Mouse (Mus musculus): ENCODE data around the gene Ankrd34a.
A peak's percentile ranks its signal among the peaks of the same experiment; 100 is the strongest.

GRCm38 (mm10) chr3:96551203-96551602 is 45.2 kb upstream of the Ankrd34a start:
- TF ChIP-seq CTCF (IDR thresholded peaks at IDR 0.05) = peak; percentile 82
- TF ChIP-seq EP300 (IDR thresholded peaks at IDR 0.05) = peak; percentile 99
